Mouse (Mus musculus) thymus, adult 2 months (tissue): ENCODE data around the gene Rnaseh2c. TPM values are rescaled to one million over a fixed set of nuclear protein-coding genes. Genes with fewer than 3 reads are reported as not detected.

Experiments used
- DNase-seq: peaks from one replicate; pipeline ENCODE4 v3.0.0; 2021
- H3K27ac ChIP-seq: fragments of 200-500 bp; 2 replicates; pipeline ENCODE4 v1.5.1; 2012; ENCODE audit warnings: low read length, control low read depth; ENCODE audit not compliant: control insufficient read depth, insufficient read depth
- H3K27me3 ChIP-seq: fragments of 200-500 bp; 2 replicates; pipeline ENCODE4 v1.6.1; 2012; ENCODE audit warnings: mild to moderate bottlenecking, low read length, moderate library complexity, mixed read lengths; ENCODE audit not compliant: control insufficient read depth, insufficient read depth
- H3K36me3 ChIP-seq: fragments of 200-500 bp; 2 replicates; pipeline ENCODE4 v1.6.1; 2012; ENCODE audit warnings: mild to moderate bottlenecking, low read length, moderate library complexity; ENCODE audit not compliant: control insufficient read depth, insufficient read depth
- H3K4me1 ChIP-seq: fragments of 200-500 bp; replicated peaks from 2 replicates; pipeline ENCODE4 v1.6.1; 2012; ENCODE audit warnings: low read length; ENCODE audit not compliant: control insufficient read depth, insufficient read depth
- H3K4me3 ChIP-seq: fragments of 200-500 bp; 2 replicates; pipeline ENCODE4 v1.5.1; 2012; ENCODE audit warnings: mild to moderate bottlenecking, low read length, control low read depth, moderate library complexity; ENCODE audit not compliant: control insufficient read depth, insufficient read depth
- CTCF ChIP-seq: fragments of 200-500 bp; IDR thresholded peaks from 2 replicates; pipeline ENCODE4 v1.5.1; 2012; ENCODE audit warnings: mild to moderate bottlenecking, control low read depth, low read length, moderate library complexity, borderline replicate concordance; ENCODE audit not compliant: control insufficient read depth, poor library complexity, insufficient read depth; ENCODE audit errors: extremely low read depth
- POLR2A ChIP-seq: fragments of 200-500 bp; IDR thresholded peaks from 2 replicates; pipeline ENCODE4 v1.6.1; 2012; ENCODE audit warnings: mild to moderate bottlenecking, low read length, control low read depth, moderate library complexity; ENCODE audit not compliant: control insufficient read depth, poor library complexity, insufficient read depth; ENCODE audit errors: extremely low read depth
- WGBS: fragments of 180-500 bp; shearing (Covaris S2); methylation state at CpG from one replicate; pipeline ENCODE4 v1.1.7; 2018; 5-methylcytosine and 5-hydroxymethylcytosine counted together
- polyA plus RNA-seq: library from polyadenylated mRNA; depleted of rRNA; stranded (reverse); fragments of >200 nt; gene quantifications from 2 replicates; pipeline ENCODE4 v1.2.3, GENCODE M21; 2012

Rnaseh2c gene
- polyA plus RNA-seq, 1 experiment, result 87.0 TPM

GRCm38 (mm10) chr19:5621884-5622283 is 20.2 kb downstream of the Rnaseh2c start:
- 69% methylated on average over 5 of the region's 5 CpGs for WGBS
- H3K36me3 ChIP-seq, result no peaks in the 10 kb centered on the region
- TF ChIP-seq CTCF (no peak), POLR2A (no peak)
- H3K27ac ChIP-seq, result no peak overlapping the region
- no peaks in the 10 kb centered on the region for H3K27me3 ChIP-seq
- DNase-seq, result no peak
- H3K4me1 ChIP-seq, result no peaks in the 10 kb centered on the region
- H3K4me3 ChIP-seq, result no peak overlapping the region

- 77% methylated on average over 8 of the region's 8 CpGs for WGBS
- TF ChIP-seq POLR2A, result no peak
- no peak for TF ChIP-seq CTCF
Measured at GRCm38 (mm10) chr19:5625311-5625710, 23.6 kb downstream of the Rnaseh2c start.

GRCm38 (mm10) chr19:5629907-5630306 is 28.2 kb downstream of the Rnaseh2c start:
- Histone ChIP-seq H3K4me3 (no peak overlapping the region), H3K36me3 (no peaks in the 10 kb centered on the region), H3K27ac (no peak overlapping the region), H3K27me3 (no peaks in the 10 kb centered on the region), H3K4me1 (no peaks in the 10 kb centered on the region)
- no peak for DNase-seq
- TF ChIP-seq CTCF (no peak), POLR2A (no peak)

More at GRCm38 (mm10) chr19:5625311-5625710, 23.6 kb downstream of the Rnaseh2c start:
- no peaks in the 10 kb centered on the region for H3K4me1 ChIP-seq
- no peaks in the 10 kb centered on the region for H3K27me3 ChIP-seq
- H3K36me3 ChIP-seq, result no peaks in the 10 kb centered on the region
- no peak overlapping the region for H3K27ac ChIP-seq
- H3K4me3 ChIP-seq, result no peak overlapping the region
- DNase-seq, result no peak

GRCm38 (mm10) chr19:5632120-5632519 is 30.4 kb downstream of the Rnaseh2c start:
- no peak overlapping the region for H3K4me3 ChIP-seq
- no peaks in the 10 kb centered on the region for H3K27me3 ChIP-seq
- H3K36me3 ChIP-seq, result no peaks in the 10 kb centered on the region
- peaks cover 6% of the 10 kb centered on the region for H3K4me1 ChIP-seq
- 62% methylated on average over 9 of the region's 9 CpGs for WGBS
- DNase-seq, result no peak
- TF ChIP-seq POLR2A (no peak), CTCF (no peak)
- H3K27ac ChIP-seq, result no peak overlapping the region

- no peak overlapping the region for H3K4me3 ChIP-seq
- H3K27ac ChIP-seq, result no peak overlapping the region
- WGBS, result 55% methylated on average over 7 of the region's 7 CpGs
- no peak for DNase-seq
- H3K27me3 ChIP-seq, result no peaks in the 10 kb centered on the region
- peaks cover 16% of the 10 kb centered on the region for H3K4me1 ChIP-seq
- TF ChIP-seq POLR2A (no peak), CTCF (no peak)
- H3K36me3 ChIP-seq, result peaks cover 14% of the 10 kb centered on the region
Measured at GRCm38 (mm10) chr19:5636036-5636570, 34.4 kb downstream of the Rnaseh2c start.

GRCm38 (mm10) chr19:5636571-5637041 is 34.9 kb downstream of the Rnaseh2c start:
- DNase-seq, result peak; percentile 24
- Histone ChIP-seq H3K4me1 (peaks cover 16% of the 10 kb centered on the region), H3K27ac (peak overlapping the region; percentile 73), H3K36me3 (peaks cover 19% of the 10 kb centered on the region), H3K4me3 (peak overlapping the region; percentile 94), H3K27me3 (no peaks in the 10 kb centered on the region)
- TF ChIP-seq POLR2A (no peak), CTCF (no peak)
- 7% methylated on average over 12 of the region's 12 CpGs for WGBS

- DNase-seq, result peak; percentile 89
- peaks cover 16% of the 10 kb centered on the region for H3K4me1 ChIP-seq
- no peaks in the 10 kb centered on the region for H3K27me3 ChIP-seq
- TF ChIP-seq POLR2A (peak; percentile 68), CTCF (no peak)
- H3K4me3 ChIP-seq, result peak within 1 kb of the TSS; percentile 94
- H3K27ac ChIP-seq, result peak within 1 kb of the TSS; percentile 73
- peaks cover 27% of the 10 kb centered on the region for H3K36me3 ChIP-seq
- WGBS, result under 1% methylated on average over 94 of the region's 109 CpGs
Measured at GRCm38 (mm10) chr19:5637069-5638047, 35.7 kb downstream of the Rnaseh2c start, which contains the start of gene Rela. Gene Rela, plus strand, starts transcription at chr19:5637483.
